Mouse (Mus musculus): ENCODE data around the gene Serinc2.

The Serinc2 gene

DNA sequence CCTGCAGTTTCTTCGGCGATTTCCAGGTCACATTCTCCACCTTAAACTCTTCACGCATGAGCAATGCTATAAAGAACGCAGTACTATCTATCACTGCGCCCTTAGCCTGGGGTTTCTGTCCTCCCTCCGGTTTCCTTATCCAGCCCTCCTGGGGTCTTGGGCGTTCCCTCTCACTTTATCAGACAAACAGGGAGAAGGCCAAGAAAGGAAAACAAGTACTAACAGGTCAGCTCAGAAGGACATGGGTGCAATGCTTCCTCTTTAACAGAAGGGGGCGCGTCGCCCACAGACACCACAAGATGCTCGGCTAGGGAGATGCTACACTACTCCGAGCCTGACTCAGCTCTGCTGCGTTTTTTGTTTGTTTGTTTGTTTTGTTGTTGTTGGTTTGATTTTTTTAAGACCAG, 18.1 kb upstream of the Serinc2 start:
- DNase-seq (ENCODE audit: low read depth, low spot score): no peak

DNA sequence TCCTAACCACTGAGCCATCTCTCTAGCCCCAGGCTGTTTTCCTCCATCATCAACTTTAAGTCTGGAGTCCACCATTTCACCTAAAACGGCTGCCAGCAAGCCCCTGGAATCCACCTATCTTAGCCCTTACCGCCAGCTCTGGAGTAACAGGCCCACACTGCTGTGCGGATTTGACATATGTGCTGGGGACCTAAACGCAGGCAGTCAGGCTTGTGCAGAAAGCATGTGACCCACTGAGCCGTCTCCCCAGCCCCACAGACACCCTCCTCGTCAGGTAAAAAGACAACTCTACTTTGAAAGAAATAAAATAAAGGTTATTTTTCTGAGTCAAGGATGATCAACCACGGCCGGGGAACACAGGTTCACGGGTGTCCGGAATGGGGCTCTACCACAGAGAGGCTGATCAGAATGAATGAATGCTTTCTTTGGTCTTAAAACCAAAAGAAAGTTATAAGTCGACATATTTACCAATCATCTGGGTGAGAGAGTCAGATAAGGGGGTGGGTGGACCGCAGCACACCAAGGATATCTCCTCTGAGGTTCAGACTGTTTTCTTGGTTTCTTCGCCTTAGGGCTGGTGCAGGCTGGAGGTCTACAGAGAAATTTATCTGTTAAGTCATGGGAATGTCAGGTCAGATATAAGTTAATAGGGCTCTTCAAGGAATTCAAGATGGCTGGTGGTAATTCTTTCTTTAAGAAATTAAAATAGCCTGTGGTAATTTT, 17.4 kb upstream of the Serinc2 start:
- DNase-seq (ENCODE audit: low read depth, low spot score): no peak

DNA sequence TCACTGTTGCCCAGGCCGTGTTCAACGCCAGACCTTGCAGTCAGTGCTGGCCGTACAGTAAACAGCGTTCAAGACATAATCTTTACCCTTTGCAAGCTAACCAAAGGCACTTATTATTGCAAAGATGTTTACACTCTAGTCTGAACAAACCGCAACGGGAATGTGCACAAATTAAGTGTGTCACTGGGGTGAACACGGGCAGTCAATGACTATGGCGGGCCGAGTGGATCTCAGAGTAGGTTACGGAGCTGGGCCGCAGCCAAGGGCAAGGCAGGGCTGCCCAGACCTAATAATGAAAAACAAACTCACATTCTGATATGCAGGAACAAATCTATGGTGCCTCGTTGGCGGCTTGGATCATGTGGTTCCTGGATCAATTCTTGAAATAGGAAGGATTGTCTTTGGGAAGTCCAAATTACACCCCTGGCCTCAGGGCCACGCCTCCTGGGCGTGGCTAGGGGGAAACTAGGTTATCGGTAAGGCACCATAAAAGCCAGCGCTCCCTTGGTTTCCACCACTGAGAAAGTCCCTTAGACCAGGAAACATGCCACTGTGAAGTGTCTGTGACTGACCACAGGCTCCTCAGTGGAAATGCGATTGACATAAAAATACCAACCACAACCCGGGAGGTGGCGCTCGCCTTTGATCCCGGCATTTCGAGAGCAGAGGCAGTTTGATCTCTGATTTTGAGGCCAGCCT, 16.2 kb upstream of the Serinc2 start:
- no peak for DNase-seq (ENCODE audit: low read depth, low spot score)

DNA sequence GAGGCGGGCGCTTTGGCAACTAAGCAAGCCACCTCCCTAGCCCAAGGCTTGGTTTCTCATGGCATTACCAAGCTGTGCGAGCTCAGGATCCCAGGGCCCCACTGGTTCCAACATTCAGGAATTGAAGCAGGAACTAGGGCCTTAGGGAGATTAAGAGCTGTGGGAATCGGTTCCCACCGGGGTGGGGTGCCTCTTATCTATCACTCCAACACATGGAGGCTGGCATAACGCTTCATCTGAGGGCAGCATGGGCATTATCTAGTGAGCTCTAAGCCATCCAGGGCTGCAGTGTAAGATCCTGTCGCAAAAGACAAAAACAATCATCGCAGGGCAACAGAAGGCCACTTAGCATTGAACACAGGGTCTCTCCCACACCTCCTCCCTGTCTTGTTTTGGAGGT, 15.5 kb upstream of the Serinc2 start:
- no peak for DNase-seq (ENCODE audit: low read depth, low spot score)

DNA sequence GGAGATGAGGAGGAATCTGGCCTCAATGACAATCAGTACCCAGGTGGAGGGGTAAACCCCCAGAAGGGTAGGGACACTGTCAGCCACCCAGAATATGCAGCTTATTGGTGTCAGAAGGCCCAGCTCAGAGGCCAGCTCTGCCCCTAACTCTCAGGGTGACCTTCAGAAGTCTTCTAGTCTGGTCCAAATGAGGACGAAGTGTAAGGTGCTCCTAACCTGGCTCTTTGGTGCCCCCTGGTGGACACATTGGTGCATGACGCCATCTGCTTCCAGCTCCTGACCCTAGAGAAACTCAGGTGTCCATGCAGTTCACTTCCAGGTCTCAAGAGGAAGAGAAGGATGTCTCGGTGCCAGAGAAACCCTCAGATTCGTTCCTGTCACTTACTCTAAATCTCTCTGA, 13.3 kb upstream of the Serinc2 start:
- DNase-seq (ENCODE audit: low read depth, low spot score): peak; percentile 60

DNA sequence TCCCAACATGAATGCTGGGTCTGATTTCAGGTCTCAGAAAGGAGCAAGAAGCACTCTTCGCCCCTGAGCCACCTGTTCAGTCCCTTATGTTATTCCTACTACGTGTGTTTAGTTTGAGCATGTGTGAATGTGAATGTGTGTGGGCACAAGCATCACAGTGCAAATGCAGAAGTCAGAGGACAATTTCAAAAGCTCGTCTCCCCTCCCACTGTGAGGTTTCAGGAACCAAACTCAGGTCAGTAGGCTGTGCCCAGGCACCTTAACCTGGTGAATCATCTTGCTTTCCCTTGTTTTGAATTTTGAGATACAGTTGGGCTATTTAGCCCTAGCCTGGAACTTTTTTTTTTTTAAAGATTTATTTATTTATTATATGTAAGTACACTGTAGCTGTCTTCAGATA, 10.8 kb upstream of the Serinc2 start:
- DNase-seq (ENCODE audit: low read depth, low spot score): no peak

DNA sequence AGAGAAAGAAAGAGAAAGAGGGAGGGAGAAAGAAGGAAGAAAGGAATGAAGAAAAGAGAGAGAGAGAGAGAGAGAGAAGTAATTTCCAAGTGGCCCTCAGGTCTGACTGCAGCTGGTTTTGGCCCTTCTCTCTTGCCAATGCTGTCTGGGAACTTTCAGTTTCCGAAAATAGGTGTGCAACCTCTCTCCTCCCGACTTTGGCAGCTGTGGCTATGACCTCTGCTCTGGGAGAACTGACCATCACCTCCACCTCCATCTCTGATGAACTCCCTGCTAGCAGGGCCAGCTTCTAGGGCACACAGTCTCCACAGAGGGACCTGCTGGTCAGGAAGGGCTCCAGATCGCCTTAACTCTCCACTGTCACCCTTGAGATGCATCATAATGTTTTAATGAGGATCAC, 7.5 kb upstream of the Serinc2 start:
- DNase-seq (ENCODE audit: low read depth, low spot score): no peak

DNA sequence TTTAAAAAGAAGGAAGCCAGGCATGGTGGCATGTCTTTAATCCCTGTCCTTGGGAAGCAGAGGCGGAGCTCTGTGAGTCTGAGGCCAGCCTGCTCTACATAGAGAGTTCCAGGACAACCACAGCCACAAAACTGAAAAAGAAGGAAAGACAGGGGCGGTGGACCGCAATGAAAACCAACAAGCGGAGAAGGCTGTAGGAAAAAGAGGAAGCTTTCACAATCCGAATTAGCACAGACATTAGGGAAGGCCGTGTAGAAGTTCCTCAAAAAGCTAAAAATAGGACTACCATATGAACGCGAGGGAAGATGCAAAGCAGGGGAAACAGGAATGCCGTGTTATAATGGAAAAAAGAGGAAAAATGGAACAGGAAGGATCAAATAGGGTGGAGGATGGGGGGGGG, 4.8 kb upstream of the Serinc2 start:
- no peak for DNase-seq (ENCODE audit: low read depth, low spot score)

DNA sequence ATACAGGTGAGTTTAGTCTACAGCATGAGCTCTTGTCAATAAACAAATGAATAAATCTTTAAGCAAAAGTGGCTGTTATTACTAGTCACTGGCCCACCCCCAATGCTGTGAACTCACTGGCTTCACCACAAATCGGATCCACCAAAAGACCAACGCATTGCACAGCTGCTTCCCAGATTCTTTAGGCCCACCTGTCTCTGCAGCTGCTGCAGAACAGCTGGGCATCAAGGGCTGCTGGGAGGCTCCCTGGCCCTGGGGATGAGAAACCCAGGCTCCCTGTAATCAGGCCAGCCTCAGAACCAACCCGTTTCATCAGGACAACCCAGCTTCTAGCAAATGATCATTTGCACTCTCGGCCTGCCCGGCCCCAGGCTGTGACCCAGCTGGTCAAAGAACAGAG, 3.9 kb upstream of the Serinc2 start:
- DNase-seq (ENCODE audit: low read depth, low spot score): no peak

DNA sequence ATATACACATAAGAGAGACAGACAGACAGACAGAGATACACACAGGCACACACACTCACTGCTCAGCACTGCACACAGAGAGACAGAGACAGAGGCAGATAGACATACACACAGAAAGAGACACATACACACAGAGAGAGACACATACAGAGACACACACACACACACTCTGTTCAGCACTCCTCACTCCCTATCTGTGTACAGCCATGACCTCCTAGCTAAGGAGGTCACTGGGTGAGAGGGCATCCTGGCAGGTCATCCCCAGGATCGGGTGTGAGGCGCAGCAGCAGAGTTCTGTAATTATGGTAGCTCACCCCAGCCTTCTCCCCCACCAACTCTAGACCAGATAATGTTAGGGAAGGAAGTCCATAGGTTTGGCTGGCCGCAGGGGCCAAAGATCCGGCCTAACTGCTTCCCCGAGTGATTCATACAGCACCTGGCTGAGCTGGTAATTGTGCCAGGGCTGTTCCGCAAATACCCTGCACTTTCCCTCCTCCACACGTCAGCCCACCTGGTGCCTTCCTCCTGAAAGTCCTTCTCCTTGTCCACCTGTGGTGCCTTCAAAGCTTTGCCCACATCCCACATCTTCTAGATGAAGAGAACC, 2.3 kb downstream of the Serinc2 start:
- DNase-seq (ENCODE audit: low read depth, low spot score): no peak

DNA sequence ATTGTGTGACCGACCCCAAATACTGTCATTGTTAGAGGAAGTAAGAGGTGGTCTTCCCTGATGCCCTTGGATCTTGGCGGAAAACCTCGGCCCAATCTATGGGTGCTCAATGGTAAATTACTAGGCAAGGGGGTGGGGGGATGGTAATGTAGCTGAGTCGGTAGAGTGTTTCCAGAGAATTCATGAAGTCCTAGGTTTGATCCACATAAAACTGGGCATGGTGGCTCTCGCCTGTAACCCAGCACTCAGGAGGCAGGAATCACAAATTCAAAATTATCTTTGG, 3.2 kb downstream of the Serinc2 start:
- DNase-seq (ENCODE audit: low read depth, low spot score): no peak

DNA sequence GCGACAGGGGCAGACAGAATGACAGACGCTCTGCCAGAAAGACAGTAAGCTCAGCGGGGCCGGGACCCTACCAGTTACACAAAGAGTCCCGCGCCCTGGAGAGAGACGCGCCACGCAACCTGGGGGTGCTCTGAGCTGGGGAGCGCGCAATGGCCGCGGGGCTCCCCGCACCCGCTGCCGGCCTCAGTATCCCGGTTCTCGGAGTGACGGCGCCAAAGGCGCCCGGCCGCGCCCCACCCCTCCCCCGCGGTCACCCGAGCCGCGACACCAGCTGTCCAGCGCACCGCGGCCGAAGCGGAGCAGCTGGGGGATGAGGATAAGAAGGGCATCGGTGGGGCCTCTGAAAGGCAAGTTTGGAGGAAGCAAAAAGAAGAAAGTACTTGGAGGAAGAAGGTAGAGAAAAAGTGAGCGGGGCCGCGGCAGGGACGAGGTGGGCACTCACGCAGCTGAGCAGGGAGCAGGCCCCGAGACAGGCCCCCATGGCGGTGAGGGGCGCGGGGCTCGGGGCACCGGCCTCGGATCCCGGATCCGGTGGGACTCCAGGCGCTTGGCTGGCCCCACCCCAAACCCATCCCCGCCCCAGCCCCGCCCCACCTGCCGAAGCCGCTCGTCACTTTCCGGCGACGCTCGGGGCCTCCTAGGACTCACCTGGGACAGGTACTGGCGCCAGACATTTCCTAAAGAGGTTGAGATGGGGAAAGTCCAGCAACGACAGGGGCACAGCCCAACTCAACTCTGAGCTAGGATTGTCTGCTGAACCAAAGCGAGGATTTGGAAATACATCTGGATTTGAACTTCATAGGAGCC, 3.8 kb downstream of the Serinc2 start:
- DNase-seq (ENCODE audit: low read depth, low spot score): no peak

DNA sequence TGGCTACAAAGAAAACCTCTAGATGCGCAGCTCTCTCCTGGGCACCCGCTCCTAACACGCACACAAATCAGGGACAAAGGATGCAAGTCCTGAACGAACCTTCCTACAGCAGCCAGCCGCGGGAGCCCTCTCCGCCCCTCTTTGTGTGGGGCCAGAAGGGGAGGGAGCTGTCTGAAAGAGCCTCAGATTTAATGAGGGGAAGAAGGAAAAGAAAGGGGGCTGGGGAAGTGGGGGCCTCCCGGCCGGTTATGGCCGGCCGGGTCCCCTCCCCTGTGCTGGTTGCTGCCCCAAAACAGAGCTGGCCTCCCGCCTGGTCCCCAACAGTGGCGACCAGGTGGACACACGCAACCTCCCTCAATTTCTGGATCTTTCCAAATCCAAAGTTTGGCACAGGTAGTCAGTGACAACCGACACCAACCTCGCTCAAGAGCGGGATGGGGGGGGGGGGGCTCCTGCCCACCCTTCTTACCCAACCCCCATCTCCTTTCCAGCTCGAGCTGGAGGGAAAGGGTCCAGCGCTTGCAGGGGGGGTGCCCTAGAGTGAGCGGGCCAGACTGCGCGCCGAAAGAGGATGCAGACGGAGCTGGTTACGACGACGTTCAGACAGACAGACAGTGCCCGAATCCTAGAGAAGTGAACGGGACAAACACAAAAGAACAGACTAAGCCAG, 4.5 kb downstream of the Serinc2 start:
- no peak for DNase-seq (ENCODE audit: low read depth, low spot score)

DNA sequence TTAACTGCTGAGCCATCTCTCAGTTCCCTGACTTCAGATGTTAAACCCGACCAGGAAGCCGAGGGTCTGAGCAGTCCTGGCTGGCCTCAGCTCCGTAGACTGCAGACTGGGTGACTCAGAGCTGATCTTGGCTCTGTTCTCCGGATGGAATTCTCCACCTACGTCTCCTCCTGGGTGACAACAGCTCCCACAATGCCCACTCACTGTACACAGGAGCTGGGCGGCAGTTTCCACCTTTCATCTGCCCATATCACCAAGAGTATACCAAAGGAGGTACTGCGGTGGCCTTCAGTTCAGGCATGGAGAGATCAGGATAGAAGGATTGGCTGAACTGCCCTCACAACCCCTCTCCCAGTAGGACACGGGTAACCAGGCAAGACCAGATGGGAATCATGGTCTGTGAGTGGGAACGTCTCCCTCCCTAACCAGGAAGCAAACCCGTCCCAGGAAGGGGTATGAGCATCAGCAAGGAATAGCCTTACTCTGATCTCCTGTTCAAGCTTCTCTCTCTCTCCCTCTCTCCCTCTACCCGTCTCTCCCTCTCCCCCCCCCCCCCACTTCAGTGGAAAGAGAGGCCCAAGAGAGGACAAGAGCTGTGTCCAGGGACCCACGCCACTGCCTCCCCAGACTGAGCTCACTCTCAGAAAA, 5.2 kb downstream of the Serinc2 start:
- DNase-seq (ENCODE audit: low read depth, low spot score): no peak

DNA sequence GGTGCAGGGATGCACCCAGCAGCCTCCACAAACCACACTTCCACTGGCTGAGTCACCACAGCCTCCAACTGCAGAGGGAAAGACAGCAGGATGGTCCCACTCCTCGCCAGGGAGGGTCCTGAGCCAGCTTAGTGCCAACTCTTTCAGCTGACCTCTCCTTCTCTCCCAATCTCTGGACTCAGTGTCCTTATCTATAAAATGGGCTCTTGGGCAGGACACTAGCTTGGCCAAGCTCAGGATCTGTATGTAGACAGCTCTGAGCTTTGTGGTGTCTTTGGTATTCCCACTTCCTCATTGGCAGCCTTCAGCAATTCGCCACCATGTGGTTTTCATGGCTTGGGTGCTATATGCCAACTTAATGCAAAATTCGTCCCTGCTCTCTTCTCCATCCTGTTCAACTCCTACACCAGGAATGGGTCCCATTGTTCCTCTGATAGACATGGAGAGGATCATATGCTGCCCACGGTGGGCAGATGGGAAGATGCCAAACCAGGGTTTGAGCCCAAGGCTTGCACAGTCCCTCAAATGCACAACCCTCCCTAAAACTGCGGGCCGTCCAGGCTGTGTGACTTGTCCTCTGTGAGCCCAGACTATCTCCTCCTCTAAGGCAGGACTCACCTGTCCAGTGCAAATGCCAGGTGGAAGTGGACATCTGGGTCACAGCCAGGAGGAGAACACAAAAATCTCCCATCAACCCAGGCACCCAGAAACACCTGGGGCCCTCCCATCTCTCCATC, 8.2 kb downstream of the Serinc2 start:
- no peak for DNase-seq (ENCODE audit: low read depth, low spot score)

DNA sequence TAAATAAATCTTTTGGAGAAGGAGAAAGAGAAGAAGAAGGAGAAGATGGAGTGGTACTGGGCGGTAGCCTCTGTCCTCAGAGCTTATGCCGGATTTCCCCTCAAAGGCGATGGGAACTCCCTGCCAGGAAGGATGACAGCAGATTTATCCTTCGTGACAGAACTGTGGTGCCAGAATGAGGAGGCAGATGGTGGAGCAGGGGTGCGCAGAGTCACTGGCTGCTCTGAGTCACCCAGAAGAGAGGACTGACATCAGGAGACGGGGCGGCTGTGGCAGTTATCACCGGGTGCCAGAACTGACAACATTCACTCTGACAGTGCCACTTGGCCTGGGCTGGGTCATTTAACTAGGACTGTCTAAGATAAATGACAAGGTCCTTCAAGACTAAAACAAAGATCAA, 8.9 kb downstream of the Serinc2 start:
- no peak for DNase-seq (ENCODE audit: low read depth, low spot score)

DNA sequence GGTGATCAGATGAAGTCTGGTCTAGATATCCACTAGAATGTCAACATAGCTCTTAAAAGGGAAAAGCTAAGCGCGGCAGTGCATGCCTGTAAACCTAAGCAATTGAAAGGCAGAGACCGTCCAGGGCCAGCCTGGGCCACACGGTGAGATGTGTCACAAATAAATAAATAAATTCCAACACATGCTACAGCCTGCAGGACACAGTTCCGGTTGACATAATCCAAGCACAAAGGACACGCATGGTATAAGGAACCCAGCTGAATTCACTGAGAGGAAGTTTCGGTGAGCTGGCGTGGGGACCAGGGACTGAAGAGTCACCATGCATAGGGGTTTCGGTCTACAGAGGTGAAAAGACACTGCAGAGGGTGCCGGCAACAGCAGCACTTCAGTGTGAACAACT, 10.3 kb downstream of the Serinc2 start:
- DNase-seq (ENCODE audit: low read depth, low spot score): no peak

DNA sequence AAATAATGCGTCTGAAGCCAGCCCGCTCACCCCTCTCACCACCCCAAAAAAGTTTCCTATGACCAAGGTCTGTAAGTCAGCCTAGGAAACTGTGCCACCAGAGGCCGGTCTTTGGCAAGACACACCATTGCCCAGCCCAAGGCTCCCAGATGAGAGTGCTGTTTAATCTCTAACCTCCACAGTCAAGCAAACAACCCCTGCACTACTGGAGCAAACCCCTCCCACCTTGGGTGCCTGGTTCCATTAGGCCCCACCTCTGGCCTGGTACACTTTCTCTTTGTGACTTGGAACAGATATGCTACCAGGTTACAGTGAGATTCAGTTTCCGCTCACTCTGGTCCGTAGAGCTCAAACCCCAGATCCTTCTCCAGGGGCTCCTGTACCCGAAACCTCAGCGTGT, 11.9 kb downstream of the Serinc2 start:
- DNase-seq (ENCODE audit: low read depth, low spot score): no peak

DNA sequence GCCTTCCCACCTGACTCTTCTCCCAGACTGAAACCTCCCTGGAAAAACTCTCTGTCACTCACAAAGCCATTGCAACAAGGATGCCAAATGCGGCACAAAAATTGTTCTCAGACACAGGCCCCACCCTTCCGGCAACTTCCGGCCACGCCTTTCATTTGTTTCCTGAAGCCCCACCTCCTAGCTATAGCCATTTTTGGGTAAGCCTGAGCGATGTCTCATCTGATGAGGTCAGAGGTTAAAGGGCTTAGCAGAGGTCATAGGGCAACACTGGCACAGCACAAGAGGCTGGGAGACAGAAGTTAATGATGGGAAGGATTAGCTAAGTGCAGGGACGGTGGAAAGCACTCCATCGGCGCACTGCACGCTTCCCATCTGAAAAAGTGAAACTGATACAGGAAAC, 12.4 kb downstream of the Serinc2 start:
- DNase-seq (ENCODE audit: low read depth, low spot score): no peak

DNA sequence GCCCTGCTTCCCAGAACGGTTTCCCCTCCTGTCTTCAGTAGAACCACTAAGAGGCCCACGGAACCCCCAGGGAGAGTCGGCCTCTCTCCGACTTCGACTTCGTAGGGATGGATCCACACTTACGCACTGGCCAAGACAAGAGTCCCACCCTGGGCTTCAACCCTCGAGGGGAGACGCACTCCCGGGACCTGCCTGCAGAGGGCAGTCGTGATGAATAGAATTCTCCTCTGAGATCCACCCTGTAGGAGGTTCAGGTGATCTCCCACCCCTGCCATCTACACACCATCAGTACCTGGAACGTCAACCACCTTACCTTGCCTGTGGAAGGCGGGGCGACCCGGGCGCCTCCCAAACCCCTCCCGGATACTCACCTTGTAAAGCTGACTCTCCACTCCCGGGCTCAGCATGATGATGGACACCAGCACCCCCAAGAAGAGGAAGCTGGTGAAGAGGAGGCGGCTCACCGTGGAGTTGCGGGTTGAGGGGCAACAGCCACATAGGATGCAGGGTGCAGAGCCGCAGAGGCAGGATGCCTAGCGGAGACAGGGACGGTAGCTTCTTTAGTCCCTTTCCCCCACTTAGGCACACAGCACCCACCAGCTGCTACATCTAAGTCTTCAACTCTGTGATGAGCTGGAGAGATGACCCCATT, 14.2 kb downstream of the Serinc2 start:
- DNase-seq (ENCODE audit: low read depth, low spot score): no peak

All from retina, adult 2 months (tissue).